Mouse (Mus musculus): Measurements from ENCODE around the gene Ppara. TPM values are rescaled to one million over a fixed set of nuclear protein-coding genes. Genes with fewer than 3 reads are reported as not detected.

Ppara gene
- total and polyA plus RNA-seq, 3 experiments, result 0.27 to 0.78 TPM; not detected in 1

DNA sequence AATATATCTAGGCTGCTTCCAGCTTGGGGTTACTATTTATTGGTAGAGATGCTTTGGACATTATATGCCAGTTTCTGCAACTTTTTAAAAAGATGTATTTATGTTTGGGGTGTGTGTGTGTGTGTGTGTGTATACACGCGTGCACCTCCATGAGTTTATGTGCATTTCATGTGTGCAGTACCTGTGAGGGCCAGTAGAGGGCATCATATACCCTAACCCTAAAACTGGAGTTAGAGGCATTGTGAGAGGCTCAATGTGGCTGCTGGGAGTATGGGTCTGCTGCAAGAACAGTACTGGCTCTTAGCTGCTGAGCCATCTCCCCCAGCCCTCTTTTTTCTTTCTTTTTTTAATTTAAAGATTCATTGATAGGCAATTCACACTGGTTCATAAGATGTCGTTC lies 23.0 kb downstream of the Ppara start:
- H3K9ac ChIP-seq (ENCODE audit: control insufficient read depth, low read depth, low read length, poor library complexity, severe bottlenecking), result no peak overlapping the region

DNA sequence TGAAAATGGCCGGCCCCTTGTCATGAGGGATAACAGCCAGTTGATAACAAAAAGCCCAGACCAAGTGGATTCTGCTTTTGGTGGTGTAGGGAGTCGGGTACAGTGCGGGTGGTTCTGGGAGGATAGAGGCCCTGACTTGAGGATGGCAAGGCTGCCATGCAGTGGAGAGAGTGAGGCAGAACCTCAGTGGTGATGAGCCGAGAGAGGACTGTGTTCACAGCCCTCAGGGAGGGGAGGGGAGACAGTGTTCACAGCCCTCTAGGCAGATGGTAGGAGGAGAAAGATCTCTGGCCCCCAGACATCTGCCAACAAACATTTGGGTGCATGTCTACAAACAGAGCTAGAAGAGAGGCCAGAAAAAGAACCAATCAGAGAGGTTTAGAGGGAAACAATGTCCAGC lies 28.0 kb downstream of the Ppara start:
- TF ChIP-seq NRF1 (IDR thresholded peaks at IDR 0.05; ENCODE audit: insufficient read depth, low read depth, low read length, poor library complexity, severe bottlenecking) (no peak), RCOR1 (IDR thresholded peaks at IDR 0.05; ENCODE audit: low read depth, low read length) (no peak), CHD2 (IDR thresholded peaks at IDR 0.05; ENCODE audit: low read length) (no peak)
- H3K9ac ChIP-seq (ENCODE audit: control insufficient read depth, low read depth, low read length, poor library complexity, severe bottlenecking), result no peak overlapping the region
- no peak for DNase-seq (ENCODE audit: low read depth, low spot score)
- no peaks in the 10 kb centered on the region for H3K9me3 ChIP-seq (replicated peaks; ENCODE audit: insufficient read depth, low read length)
- no peak overlapping the region for H3K4me3 ChIP-seq (ENCODE audit: control insufficient read depth in 1 of 2, insufficient read depth in 1 of 2, low read depth in 2 of 2, low read length in 2 of 2)
- no peaks in the 10 kb centered on the region for H3K36me3 ChIP-seq (ENCODE audit: control insufficient read depth in 1 of 2, insufficient read depth in 2 of 2, low read length in 2 of 2)
- H3K4me1 ChIP-seq (ENCODE audit: control insufficient read depth in 1 of 2, insufficient read depth in 2 of 2, low read length in 2 of 2), result no peaks in the 10 kb centered on the region
- no peaks in the 10 kb centered on the region for H3K27me3 ChIP-seq (ENCODE audit: control insufficient read depth in 1 of 2, insufficient read depth in 2 of 2, low read length in 2 of 2)
- no peaks in the 10 kb centered on the region for H3K79me2 ChIP-seq (ENCODE audit: control insufficient read depth, insufficient read depth, low read length, poor library complexity)
- H3K27ac ChIP-seq (ENCODE audit: control insufficient read depth, low read depth, low read length), result no peak overlapping the region

More for the DNA sequence above, 23.0 kb downstream of the Ppara start:
- Histone ChIP-seq H3K9me3 (replicated peaks; ENCODE audit: insufficient read depth, low read length) (no peaks in the 10 kb centered on the region), H3K79me2 (ENCODE audit: control insufficient read depth, insufficient read depth, low read length, poor library complexity) (no peaks in the 10 kb centered on the region), H3K27me3 (ENCODE audit: control insufficient read depth in 1 of 2, insufficient read depth in 2 of 2, low read length in 2 of 2) (no peaks in the 10 kb centered on the region), H3K36me3 (ENCODE audit: control insufficient read depth in 1 of 2, insufficient read depth in 2 of 2, low read length in 2 of 2) (no peaks in the 10 kb centered on the region), H3K4me3 (ENCODE audit: control insufficient read depth in 1 of 2, insufficient read depth in 1 of 2, low read depth in 2 of 2, low read length in 2 of 2) (no peak overlapping the region), H3K4me1 (ENCODE audit: control insufficient read depth in 1 of 2, insufficient read depth in 2 of 2, low read length in 2 of 2) (no peaks in the 10 kb centered on the region), H3K27ac (ENCODE audit: control insufficient read depth, low read depth, low read length) (no peak overlapping the region)
- no peak for DNase-seq (ENCODE audit: low read depth, low spot score)
- TF ChIP-seq TCF12 (IDR thresholded peaks at IDR 0.05; ENCODE audit: low read depth, low read length) (no peak), ZMIZ1 (IDR thresholded peaks at IDR 0.05; ENCODE audit: low read depth, low read length) (no peak), POLR2AphosphoS5 (IDR thresholded peaks at IDR 0.05; ENCODE audit: borderline replicate concordance, low read depth, low read length) (no peak), CTCF (IDR thresholded peaks at IDR 0.05 in 2 of 3, conservative IDR thresholded peaks at IDR 0.05 in 1 of 3; ENCODE audit: control insufficient read depth in 1 of 3, insufficient read depth in 1 of 3, low read depth in 2 of 3, low read length in 3 of 3, poor library complexity in 1 of 3, severe bottlenecking in 1 of 3) (peak in 2 of 3 experiments; percentile 23 to 34; a peak in 2 of 6 replicates)

DNA sequence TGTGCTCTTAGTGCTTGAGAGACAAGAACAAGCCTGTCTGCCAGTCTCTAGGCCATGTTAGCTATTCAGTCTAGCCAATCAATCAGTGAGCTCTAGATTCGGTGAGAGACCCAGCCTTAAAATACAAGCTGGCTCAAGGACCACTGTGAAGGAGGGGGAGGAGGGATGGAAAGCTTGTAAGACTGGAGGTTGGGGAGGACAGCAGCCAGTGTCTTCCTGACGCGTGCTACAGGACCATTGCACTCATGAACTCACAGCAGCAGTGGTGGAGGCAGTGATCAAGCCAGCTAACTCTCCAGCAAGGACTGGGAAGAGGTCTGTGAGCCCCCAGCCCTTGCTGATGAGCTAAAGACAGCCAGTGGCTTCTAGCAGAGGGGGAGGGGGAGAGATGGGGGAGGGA lies 30.2 kb downstream of the Ppara start:
- H3K79me2 ChIP-seq (ENCODE audit: control insufficient read depth, insufficient read depth, low read length, poor library complexity), result no peaks in the 10 kb centered on the region
- H3K4me1 ChIP-seq (ENCODE audit: control insufficient read depth in 1 of 2, insufficient read depth in 2 of 2, low read length in 2 of 2), result no peaks in the 10 kb centered on the region
- no peak overlapping the region for H3K27ac ChIP-seq (ENCODE audit: control insufficient read depth, low read depth, low read length)
- no peaks in the 10 kb centered on the region for H3K9me3 ChIP-seq (replicated peaks; ENCODE audit: insufficient read depth, low read length)
- H3K36me3 ChIP-seq (ENCODE audit: control insufficient read depth in 1 of 2, insufficient read depth in 2 of 2, low read length in 2 of 2), result no peaks in the 10 kb centered on the region
- TF ChIP-seq E2F4 (IDR thresholded peaks at IDR 0.05; ENCODE audit: borderline replicate concordance, low read depth, low read length) (no peak), RAD21 (IDR thresholded peaks at IDR 0.05; ENCODE audit: low read depth, low read length) (no peak), SMC3 (IDR thresholded peaks at IDR 0.05; ENCODE audit: low read depth, low read length) (no peak), MAFK (IDR thresholded peaks at IDR 0.05; ENCODE audit: borderline replicate concordance, low read depth, low read length) (no peak), ZNF384 (IDR thresholded peaks at IDR 0.05; ENCODE audit: low read depth, low read length) (no peak), ETS1 (IDR thresholded peaks at IDR 0.05; ENCODE audit: low read depth, low read length) (no peak)
- H3K27me3 ChIP-seq (ENCODE audit: control insufficient read depth in 1 of 2, insufficient read depth in 2 of 2, low read length in 2 of 2), result no peaks in the 10 kb centered on the region
- H3K4me3 ChIP-seq (ENCODE audit: control insufficient read depth in 1 of 2, insufficient read depth in 1 of 2, low read depth in 2 of 2, low read length in 2 of 2), result no peak overlapping the region
- no peak for DNase-seq (ENCODE audit: low read depth, low spot score)
- no peak overlapping the region for H3K9ac ChIP-seq (ENCODE audit: control insufficient read depth, low read depth, low read length, poor library complexity, severe bottlenecking)

Measured in MEL (cell line).